Mouse (Mus musculus) layer of hippocampus, adult 18-20 months (tissue): Measurements from ENCODE around the gene Yjefn3. TPM values are rescaled to one million over a fixed set of nuclear protein-coding genes. Genes with fewer than 3 reads are reported as not detected.
A peak's percentile ranks its signal among the peaks of the same experiment; 100 is the strongest.

ENCODE experiments used
- DNase-seq, 2 experiments: peaks; one replicate each; pipeline ENCODE4 v3.0.0; 2022; ENCODE audit warnings: low spot score in 2 of 2
- total RNA-seq, 2 experiments: library from RNA; stranded (reverse); gene quantifications; 2 replicates each; pipeline ENCODE4 v1.2.3; 2021

The Yjefn3 gene
- total RNA-seq, 2 experiments from 2014 or later: 37.5 to 39.6 TPM

DNA sequence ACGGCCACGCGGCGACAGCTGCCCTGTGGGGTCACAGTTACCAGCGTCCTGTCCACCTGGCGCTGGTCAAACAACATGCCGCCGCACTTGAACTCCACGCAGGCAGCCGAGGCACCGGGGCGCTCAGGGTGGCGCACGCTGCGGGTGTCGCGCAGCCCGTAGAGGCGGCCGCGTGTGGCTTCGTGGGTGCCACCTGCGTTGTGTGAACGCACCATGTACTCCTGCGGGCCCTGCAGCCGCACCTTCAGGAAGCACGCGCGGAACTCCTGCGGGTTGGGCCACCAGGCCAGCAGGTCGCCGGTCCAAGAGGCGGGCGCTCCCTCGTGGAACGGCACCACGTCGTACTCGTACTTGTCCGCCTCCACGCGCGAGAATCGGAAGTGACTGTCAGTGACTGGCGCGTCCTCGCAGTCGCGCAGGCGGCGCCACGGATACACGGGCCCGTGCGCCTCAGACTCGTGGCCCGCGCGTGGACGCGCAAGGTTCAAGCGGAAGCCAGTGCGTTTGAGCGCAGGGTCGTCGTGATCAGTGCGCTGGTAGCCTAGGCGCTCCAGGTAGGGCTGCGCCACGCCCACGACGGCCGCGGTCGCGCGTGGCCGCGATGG, 21.1 kb downstream of the Yjefn3 start:
- DNase-seq: no peak

DNA sequence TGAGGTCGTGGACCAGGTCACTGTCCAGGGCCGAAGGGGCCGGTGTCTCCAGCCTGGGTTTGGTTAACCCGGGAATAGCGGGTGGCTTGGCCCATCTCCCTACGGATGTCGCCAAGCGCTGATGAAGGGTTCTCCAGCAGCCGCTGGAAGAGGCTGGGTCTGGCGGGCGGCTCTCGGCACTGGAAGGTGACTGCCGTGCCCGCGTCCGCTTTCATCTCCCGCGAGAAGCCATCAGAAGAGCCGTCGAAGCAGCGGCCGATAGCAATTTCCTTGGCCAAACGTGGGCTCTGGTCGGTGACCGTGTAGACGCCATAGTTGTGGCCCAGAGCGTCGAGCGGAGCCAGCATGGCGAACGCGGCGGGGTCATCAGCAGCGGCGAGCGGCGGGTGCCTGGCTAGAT, 21.7 kb downstream of the Yjefn3 start:
- no peak for DNase-seq

DNA sequence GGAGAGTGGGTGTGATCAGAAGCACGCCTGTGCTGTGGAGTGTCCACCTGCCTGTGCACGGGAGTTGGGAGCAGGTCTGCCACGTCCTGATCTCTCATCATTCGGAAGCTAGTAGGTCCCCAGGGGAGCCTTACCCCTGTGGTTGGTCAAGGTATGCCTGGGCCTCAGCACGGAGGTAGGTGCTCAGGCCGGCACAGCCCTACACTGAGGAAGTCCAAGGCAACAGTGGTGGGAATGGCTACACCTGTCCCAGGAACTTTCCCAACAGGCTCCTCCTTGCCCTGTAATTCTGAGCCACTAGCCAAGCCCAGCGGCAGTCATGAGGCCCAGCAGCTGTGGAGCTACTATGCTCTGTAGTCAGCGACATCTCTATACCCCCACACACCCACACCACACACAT, 22.8 kb downstream of the Yjefn3 start:
- DNase-seq: no peak

DNA sequence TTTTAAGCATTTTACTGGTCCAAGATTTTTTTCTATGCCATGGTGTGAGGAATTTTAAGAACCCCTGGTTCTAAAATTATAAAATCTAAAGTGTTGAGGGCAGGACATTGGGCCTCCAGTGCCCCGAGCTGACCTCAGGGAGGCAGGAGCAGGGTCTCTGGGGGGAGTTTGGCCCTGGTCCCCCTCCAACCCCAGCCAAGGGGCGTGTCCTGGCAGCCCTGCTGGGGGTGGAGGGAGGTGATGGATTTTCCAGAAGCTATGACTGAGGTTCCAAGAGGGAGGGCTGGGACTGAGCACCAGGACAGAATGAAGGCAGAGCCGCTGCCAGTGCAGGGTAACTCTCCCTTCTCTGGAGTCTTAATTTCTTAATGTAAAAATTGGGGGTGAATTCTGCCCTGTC, 24.5 kb downstream of the Yjefn3 start:
- no peak for DNase-seq

DNA sequence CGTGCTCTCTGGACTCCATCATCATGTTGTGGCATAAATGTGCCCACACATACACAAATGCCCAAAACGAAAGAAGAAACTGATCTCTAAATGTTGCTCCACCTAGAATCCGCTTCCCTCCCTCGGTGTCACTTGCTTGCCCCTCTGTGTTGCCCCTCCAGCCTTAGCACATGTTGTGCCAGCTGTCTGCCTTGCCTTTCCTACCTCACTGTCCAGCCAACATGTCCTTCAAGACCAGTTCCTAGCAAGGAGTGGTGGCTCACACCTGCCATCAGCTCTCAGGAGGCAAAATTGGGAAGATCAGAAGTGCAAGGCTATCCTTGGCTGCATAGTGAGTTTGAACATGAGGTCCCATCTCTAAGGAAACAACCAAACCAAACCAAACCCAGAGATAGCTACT, 25.1 kb downstream of the Yjefn3 start:
- DNase-seq: no peak

DNA sequence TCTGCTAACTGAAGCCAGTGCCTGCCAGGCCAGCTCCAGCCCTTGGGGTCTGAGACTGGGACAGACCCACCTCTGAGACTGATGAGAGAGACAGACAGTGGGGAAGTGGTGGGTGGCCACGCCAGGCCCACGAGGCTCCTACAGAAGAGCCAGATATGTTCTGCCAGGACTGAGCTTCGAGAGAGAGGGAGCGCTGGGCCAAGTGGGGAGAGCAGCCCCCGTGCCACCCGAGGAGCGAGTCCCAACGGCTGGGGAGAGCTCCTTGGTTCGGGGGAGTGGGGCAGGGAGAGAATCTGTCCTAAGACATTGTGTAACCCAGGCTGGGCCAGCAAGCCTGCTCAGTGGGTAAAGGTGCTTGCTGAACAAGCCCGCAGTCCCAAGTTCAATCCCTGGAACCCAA, 25.5 kb downstream of the Yjefn3 start:
- no peak for DNase-seq

DNA sequence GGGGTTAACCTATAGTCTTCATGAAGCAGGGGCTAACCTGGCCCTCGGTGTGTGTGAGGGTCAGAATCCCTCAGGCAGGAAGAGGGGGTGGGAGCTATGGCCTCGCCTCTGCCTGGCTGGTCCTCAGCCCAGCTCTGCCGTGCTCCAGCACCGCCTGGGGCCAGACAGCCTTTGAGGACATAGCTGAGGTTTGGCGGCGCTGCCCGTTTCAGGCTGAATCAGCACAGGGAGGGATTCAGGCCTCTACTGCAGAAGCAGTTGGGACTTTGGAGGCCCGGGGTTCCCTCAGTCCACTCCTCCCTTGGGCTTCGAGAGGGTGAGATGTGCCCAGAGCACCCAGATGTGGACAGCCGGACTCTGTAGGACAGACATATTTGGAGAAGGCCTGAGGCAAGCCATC, 26.4 kb downstream of the Yjefn3 start:
- no peak for DNase-seq

DNA sequence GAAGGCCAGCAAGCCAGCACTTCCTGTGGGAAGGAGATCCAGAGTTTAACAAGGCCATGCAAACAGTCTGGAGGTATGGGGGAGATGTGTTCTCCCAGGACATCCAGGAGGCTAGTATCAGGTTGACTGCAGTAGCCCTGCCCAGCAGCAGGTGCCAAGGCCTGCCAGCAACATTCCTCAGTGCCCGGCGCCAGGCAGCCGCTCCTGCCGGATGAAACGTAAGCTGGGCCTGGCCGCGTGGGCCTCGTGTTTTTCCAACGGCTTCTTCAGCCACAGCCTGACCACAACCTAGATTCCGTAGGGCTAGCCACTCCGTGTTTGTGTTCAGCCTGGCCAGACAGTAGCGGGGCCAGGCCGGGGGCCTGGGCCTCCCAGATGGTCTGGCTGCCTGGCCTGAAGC, 27.9 kb downstream of the Yjefn3 start:
- DNase-seq: no peak

DNA sequence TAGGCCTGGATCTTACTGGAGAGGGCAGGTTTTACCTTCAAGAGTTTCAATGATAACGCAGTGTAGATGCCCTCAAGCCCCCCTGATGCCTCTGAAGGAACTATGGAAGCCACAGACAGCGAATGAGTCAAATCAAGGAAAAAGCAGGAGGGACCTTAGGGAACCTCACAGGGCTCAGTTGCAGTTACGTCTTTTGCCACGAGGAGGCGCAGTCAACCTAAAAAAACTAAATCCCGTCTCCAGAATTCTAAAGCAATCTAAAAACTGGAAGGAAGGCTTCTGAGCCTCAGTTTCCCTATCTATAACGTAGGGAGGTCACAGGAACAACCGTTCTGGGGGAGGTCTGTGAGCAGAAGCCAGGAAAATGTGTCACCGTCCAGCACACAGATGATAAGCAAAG, 28.4 kb downstream of the Yjefn3 start:
- DNase-seq: peak in 1 of 2 experiments; percentile 81

DNA sequence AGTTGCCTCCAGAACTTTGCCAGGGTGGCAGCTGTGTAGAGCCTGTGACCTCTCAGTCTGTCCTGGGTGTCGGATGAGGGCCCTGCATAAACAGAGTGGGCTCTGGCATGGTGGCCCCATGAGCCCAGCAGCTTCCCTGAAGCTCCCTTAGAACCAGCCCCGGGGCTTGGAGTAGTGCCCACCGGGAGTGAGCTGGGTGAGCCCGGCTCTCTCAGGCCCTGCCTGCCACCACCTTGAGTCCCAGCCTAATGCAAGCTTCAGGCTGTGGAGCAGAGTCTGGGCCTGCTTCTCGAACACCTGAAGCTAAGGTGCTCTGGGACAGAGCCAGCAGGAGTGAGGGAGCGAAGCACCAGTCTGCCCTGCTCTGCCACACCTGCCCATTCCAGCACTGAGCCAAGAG, 31.6 kb downstream of the Yjefn3 start:
- DNase-seq: no peak

DNA sequence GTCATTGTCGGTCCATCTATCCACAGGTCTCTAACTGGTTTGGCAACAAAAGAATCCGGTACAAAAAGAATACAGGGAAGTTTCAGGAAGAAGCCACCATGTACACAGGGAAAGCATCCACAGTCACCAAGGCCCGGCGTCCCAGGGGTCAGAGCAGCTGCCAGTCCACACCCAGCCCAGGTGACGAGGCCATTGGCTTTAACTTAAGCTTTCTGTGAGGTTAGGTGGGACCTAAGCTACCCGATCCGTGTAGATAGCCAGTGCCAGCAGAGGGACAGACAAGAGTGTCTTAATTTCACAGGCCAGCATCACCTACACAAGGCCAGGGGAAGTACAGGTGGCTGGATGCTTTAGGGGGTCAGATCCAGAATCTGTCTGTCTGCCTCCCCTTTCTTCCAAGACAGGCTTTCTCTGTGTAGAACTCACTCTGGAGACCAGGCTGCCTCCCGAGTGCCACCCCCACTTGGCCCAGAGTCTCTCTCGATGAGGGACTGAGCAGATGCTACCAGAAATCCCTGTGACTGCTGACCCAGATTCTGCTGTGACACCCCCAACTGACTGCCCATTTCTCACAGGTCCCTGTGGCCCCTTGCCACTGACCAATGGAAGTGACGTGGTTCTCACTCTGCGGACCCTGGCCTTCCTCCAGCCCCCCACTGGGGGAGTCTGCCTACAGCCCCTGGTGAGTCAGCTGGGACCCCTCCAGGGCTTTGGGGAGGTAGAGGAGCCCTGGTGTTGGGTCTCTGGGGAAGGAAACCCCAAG, 32.3 kb downstream of the Yjefn3 start:
- DNase-seq: no peak

DNA sequence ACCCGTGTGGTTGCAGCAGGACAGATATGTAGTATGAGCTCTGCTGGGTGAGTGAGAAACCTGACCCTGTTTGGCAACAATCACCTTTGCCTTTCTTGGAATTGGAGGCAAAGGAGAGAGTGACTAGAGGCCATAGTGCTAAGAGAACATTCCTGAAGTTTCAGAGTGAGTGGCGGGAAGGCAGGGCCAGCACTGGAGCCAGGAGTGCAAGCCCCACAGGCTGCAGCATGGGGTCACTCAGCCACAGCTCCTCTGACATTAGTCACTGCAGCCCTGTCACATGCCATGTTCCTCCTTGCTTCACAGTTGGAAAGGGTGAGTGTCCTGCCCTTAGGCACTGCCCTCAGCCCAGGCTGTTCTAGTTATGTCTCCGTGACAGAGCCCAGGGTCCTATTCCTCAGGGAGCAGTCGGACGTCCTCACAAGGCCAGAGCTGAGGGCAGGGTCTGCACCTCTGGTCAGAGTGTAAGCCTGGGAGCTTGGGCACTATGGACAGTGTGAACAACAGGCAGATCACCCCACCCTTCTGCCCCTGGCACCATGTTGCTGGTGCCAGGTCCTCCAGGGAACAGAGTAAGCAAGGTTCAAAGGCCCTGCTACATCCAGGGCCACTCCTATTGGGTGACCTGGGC, 34.7 kb downstream of the Yjefn3 start:
- no peak for DNase-seq

DNA sequence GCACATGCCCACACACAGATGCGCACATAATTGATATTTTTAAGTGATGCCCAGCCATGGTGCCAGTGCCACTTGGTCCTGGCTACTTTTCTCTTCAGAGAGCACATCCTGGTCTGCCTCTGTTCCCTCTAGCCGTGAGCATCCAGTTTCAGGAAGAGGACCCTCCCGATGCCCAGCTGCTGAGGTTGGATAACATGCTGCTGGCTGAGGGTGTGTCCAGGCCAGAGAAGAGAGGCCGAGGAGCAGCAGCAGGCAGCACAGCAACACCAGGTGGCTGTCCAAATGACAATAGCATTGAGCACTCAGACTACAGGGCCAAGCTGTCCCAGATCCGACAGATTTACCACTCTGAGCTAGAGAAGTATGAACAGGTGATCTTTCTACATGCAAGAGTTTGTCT, 38.3 kb downstream of the Yjefn3 start:
- DNase-seq: no peak

DNA sequence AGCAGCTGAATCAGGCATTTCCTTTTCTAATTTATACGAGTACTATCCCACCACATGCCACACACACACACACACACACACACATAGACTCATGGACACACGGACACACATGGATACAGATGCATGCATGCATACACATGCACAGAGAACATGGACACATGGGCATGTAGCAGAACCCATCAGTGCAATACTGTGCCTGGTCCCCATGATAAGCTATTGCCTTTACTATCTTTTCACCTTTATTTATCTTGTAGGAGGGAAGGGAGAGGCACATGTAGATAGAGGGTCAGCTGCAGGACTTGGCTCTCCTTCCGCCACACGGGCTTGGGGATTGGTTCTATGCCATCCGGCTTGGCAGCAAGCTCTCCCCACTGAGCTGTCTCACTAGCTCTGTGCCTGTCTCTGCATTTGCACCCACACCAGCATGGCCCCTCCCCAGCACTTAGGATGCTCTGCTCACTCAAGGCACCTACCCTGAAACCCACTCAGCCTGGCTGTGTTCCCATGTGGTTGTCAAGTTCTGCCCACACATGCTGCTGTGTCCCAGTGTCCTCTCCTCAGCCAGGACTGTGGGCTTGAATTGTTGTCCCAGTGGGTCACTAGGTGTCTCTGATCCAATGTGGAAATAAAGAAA, 39.0 kb downstream of the Yjefn3 start:
- DNase-seq: no peak

DNA sequence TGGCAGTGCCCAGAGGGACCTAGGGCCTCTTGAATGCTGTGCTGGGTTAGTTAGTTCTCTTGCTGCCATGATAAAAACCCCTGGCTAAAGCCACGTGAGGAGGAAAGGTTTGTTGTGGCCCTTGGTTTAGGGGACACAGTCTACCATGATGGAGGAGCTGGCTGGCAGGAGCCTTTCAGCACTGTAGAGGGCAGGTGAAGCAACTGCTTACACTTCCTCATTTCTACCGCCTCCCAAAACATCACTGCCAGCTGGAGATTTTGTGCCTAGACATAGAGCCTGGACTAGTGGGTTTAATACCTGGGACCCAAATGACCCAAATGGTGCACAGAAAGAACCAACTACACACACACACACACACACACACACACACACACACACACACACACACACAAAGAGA, 41.3 kb downstream of the Yjefn3 start:
- DNase-seq: no peak

DNA sequence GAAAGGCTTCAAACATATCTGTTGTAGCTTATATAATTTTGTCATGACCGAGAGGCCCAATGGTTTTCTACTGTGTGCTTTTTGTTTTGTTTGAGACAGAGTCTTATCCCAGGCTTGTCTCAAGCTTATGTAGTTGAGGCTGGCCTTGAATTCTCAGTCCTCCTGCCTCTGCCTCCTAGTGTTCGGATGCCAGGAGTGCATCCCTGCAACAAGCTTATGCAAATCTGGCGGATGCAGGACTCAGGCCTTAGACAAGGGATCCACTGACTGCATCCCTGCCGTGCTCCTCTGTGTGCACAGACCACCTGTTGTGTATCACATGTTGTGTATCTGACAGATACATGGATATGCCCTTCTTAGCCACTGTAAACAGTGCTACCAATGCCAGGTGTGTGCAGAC, 41.7 kb downstream of the Yjefn3 start:
- no peak for DNase-seq

DNA sequence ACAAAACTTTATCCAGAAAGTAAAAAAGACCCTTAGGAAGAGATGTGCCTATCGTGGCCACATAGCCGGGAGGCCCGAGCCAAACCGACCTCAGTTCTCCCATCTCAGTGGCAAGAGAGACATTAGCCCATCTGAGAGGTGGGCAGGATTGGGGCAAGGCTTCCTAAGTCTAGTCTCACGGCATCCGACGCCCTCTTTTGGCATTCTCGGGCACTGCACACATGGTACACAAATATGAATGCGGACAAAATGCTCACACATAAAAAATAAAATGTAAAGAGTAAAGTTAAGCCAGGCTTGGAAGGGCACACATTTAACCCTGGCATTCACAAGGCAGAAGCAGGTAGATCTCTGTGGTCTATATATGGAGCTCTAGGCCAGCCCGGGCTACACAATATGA, 48.6 kb downstream of the Yjefn3 start:
- no peak for DNase-seq

DNA sequence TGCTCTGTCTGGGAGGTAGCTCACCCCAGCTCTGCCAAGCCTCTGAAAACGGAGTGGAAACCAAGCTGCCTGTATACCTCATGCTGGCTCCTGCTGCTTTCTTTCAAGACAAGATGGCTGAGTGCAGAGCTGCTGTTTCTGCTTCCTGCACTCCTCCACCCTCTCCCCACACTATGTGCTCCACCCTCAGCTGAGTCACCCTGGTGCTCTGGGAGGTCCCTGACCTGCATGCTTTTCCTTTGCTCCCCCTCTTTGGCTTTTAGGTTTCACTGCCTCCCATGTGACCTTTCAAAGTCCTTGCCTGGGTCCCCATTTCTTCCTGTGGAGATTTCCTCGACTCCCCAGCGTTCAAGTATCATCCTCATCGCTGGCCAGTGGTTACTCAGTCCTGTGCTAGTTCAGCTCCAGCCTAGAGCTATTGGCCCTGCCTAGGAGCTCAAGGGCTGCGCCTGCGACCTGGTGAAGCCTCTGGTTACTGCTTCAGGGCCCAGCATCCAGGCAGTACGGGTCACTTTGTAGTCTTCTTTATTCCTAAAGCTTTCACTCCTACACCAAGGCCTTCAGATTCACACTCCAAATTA, 51.5 kb downstream of the Yjefn3 start:
- DNase-seq: no peak

DNA sequence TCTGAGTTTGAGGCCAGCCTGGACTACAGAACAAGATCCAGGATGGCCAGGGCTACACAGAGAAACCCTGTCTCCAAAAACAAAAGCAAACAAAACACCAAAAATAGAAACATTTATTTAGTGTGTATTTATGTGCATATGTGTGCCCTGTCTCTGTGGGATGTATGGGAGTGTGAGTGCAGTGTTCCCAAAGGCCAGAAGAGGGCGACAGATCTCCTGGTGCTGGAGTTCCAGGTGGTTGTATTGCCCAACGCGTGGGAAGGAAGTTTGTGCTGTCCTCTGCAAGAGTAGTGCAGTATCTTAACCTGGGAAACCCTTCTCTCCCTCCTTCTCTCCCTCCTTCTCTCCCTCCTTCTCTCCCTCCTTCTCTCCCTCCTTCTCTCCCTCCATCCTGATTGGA, 52.6 kb downstream of the Yjefn3 start:
- DNase-seq: no peak

DNA sequence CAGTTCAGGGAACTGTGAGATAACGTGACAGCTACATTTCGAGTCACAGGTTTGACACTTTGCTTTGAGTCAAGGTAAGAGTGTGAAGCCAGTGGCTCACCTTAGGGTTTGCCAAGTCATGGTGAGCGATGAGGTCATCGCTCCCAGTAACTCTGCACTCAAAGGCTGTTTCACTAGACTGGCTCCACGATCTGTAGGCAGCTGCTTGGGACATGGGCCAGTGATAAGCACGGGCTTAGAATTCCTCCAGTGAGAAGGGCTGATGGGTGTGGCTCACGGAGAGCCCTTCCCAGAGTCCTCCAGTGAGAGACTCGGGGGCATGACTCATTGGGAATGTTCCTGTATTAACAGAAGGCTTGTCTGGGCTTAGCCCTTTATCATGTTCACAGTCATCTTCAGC, 53.6 kb downstream of the Yjefn3 start:
- no peak for DNase-seq

DNA sequence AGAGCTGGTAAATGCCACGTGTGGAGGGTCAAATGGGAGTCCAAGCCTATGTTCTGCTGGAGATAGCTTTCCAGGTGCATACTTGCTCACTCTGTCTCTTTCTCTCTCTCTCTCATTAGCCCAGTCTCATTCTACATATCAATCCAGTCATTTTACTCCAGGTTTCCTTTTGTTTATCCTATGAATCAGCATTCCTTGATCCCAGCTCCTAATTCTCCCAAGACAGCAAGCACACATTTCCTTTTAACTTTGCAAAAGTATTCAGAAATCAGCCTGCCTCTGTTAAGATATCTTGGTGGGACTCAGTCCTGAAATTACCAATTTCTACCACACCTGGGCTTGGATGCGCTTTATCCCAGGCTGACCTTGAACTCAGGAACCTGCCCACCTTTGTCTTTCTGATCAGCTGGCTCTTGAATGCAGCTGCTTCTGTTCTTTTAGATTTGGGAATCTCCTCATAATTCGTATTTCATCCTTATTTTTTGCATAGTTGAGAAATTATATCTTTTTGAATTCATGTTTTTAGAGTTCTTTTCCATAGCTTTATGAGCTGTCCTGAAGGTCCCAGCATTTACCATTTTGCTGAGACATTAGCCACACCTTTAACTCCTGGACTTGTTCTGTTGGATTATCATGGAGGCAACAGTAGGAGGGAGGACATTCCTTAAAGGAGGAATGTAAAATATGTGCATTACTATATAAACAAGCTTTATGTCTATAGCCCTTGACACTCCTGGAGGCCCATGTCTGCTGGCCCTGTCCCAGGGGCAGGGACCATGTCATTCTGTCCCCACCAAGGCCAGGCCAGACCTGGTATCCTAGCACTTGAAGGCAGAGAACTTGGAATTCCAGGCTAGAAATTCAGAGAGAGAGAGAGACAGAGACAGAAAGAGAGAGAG, 55.1 kb downstream of the Yjefn3 start:
- DNase-seq: no peak
